Mouse (Mus musculus) megakaryocyte, embryonic 14.5 days (primary cell): ENCODE measurements at regions not wholly inside any gene's neighbourhood (a gene's known extent, or its start where the extent isn't known, plus 50 kb on each side); places are given as distances from the start of the nearest gene placed in this dataset.

Experiments
- H3K27me3 ChIP-seq: replicated peaks from 2 replicates; pipeline ENCODE3; 2012; ENCODE audit warnings: inconsistent platforms
- H3K36me3 ChIP-seq: replicated peaks from 2 replicates; pipeline ENCODE3; 2012; ENCODE audit warnings: low read length, inconsistent platforms, mixed read lengths
- H3K4me1 ChIP-seq: 2 replicates; pipeline ENCODE4 v1.6.1; 2012; ENCODE audit warnings: inconsistent platforms
- H3K4me3 ChIP-seq: replicated peaks from 2 replicates; pipeline ENCODE3; 2012; ENCODE audit warnings: moderate library complexity, mild to moderate bottlenecking, inconsistent platforms
- H3K9me3 ChIP-seq: 2 replicates; pipeline ENCODE4 v1.6.1; 2012; ENCODE audit warnings: inconsistent platforms
- FLI1 ChIP-seq: IDR thresholded peaks from 2 replicates; pipeline ENCODE4 v1.6.1; 2012; ENCODE audit warnings: low read length, inconsistent platforms, mixed read lengths
- GATA1 ChIP-seq: IDR thresholded peaks from 3 replicates; pipeline ENCODE4 v1.6.1; 2012; ENCODE audit warnings: mixed read lengths, low read length, inconsistent platforms, borderline replicate concordance

DNA sequence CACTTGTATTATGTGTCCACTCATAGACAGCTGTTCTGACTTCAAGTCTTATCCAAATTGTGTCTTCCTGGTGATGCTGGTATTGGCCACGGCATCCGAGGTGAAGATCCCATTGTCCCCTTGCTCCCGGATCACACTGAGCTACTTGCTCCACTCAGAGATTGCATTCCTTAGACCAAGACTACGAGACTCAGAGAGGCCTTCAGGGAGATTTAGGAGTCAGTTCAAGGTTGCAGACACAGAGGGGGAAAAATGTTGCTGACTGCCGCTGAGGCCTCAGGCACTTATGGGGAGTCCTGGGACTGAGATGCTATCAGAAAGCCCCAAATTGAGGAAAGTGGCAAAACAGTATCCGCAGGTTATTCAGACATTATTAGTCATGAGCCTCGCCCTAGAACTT is 183.9 kb downstream of the Ly86 start:
- Histone ChIP-seq H3K36me3 (no peaks in the 10 kb centered on the region), H3K27me3 (peaks cover 4% of the 10 kb centered on the region), H3K4me1 (peaks cover 41% of the 10 kb centered on the region), H3K9me3 (no peaks in the 10 kb centered on the region), H3K4me3 (no peak overlapping the region)
- TF ChIP-seq FLI1 = no peak
- TF ChIP-seq GATA1 = no peak

DNA sequence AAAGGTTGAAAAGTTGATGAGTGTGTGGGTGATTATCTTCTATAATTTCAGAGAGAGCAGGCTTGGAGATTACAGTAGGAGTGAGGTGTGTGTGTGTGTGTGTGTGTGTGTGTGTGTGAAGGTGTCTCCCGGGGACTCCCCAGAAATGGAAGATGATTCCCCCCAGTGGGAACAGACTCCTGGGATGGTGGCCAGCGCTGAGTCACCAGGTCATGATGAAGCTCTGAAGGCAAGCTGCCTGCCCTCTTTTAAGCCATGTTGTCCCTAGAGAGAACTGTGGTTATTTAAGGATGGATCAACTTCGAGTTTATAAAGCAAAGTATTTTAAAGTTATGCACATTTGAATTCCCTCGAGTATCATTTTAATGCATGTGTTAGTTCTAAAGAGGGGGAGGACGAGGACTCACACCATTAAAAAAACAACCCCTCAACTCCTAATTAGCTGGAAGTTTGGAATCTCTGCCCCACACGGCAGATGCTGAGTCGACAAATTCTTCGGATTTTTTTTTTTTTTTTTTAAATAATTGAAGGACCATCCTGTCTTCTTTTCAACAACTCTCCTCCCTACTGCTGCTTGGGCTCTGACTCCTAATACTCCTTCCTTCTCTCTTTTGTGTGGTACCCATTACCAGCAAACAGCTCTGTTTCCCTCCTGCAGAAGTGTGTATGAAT is 186.6 kb downstream of the Ly86 start:
- Histone ChIP-seq H3K4me3 (no peak overlapping the region), H3K9me3 (no peaks in the 10 kb centered on the region), H3K36me3 (no peaks in the 10 kb centered on the region), H3K27me3 (peaks cover 6% of the 10 kb centered on the region), H3K4me1 (peaks cover 21% of the 10 kb centered on the region)
- no peak for TF ChIP-seq FLI1
- no peak for TF ChIP-seq GATA1

DNA sequence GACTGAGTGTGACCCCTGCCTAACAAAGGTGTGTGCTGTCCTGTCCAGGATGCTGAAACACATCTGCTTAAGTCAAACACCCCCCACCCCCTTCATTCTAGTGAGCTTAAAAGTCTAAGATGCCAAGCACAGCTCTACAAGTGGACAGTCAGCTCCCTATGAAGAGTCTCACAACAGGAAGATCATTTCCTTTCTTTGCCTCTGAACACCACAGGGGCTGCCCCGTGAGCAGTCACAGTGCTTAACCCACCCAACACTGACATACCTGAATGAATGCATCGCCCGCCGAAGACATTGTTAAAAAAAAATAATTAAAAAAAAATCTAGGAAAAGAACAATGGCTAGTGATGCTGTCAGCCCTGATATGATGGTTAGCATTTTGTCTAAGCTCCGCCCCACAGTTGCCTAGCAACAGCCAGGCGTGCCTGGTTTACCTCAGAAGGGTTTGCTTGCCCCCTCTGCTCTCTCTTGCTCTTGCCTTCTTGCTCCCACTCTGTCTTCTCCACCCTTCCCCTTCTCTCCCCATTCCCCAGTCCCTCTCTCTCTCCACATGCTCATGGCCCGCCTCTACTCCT is 187.7 kb downstream of the Ly86 start:
- peaks cover 21% of the 10 kb centered on the region for H3K4me1 ChIP-seq
- peaks cover 8% of the 10 kb centered on the region for H3K27me3 ChIP-seq
- no peaks in the 10 kb centered on the region for H3K36me3 ChIP-seq
- H3K4me3 ChIP-seq = no peak overlapping the region
- 0 out of 2 replicates have a peak, but pooled peaks cover 3% of the 10 kb centered on the region for H3K9me3 ChIP-seq
- TF ChIP-seq GATA1 (no peak), FLI1 (no peak)

DNA sequence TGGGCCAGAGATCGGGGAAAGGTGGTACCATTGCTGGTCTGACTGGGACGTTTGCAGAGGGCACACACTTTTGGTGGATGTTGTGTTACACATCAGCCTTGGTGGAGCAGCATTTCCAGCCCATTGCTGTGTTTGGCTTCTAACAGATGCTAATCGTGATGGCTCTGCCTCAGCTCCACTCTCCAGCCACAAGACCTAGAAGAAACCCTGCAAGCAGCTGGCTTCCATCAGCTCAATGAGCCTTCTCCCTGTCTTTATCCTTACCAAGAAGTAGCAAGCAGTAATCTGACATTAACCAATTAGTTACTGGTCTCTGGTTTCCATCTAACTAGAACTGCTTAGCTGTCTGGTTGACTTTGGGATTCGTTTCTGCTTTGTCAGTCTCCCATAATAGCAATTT is 188.8 kb downstream of the Ly86 start:
- no peaks in the 10 kb centered on the region for H3K36me3 ChIP-seq
- H3K4me3 ChIP-seq = no peak overlapping the region
- 0 out of 2 replicates have a peak, but pooled peaks cover 3% of the 10 kb centered on the region for H3K9me3 ChIP-seq
- peaks cover 31% of the 10 kb centered on the region for H3K4me1 ChIP-seq
- H3K27me3 ChIP-seq = peaks cover 11% of the 10 kb centered on the region
- TF ChIP-seq FLI1 (no peak), GATA1 (no peak)

DNA sequence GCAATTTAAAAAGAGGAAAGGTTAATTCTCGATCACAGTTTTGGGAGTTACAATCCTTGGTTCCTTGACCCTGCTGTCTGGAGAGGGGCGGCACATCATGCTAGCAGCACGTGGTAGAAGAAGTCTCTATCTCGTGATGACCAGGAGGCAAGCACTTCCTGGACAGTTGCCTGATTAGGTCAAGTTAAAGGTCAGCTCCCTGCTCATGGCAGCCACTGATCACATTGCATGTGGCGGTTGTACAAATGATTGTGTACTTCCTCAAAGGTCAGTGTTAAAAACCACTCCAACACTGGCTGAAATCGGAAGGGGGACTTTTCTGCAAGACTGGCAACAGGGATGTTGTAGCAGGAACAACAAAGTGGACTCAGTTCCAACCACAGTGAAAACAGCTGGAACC is 192.3 kb downstream of the Ly86 start:
- peaks cover 45% of the 10 kb centered on the region for H3K4me1 ChIP-seq
- H3K4me3 ChIP-seq = no peak overlapping the region
- no peaks in the 10 kb centered on the region for H3K36me3 ChIP-seq
- H3K27me3 ChIP-seq = peaks cover 6% of the 10 kb centered on the region
- 0 out of 2 replicates have a peak, but pooled peaks cover 3% of the 10 kb centered on the region for H3K9me3 ChIP-seq
- TF ChIP-seq GATA1 (no peak), FLI1 (no peak)

DNA sequence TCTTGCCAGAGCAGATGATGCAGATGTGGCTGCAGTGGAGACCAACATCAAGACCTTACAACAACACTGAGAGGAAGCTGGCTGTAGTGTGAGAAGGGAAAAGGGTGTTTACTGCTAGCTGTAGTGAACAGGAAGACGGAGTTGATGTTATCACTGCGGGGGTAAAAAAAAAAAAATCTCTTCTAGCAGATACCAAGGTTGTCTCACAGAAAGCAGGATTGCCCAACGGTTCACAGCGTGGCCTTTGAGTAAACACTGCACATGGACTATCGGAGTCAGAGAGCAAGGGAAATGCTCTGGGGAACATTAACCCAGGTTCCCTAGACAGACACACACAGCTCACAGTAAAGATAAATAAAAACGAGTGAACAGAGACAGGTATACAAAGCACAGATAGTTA is 192.8 kb downstream of the Ly86 start:
- Histone ChIP-seq H3K27me3 (peaks cover 6% of the 10 kb centered on the region), H3K9me3 (0 out of 2 replicates have a peak, but pooled peaks cover 3% of the 10 kb centered on the region), H3K36me3 (no peaks in the 10 kb centered on the region), H3K4me3 (no peak overlapping the region), H3K4me1 (peaks cover 45% of the 10 kb centered on the region)
- no peak for TF ChIP-seq GATA1
- TF ChIP-seq FLI1 = no peak

DNA sequence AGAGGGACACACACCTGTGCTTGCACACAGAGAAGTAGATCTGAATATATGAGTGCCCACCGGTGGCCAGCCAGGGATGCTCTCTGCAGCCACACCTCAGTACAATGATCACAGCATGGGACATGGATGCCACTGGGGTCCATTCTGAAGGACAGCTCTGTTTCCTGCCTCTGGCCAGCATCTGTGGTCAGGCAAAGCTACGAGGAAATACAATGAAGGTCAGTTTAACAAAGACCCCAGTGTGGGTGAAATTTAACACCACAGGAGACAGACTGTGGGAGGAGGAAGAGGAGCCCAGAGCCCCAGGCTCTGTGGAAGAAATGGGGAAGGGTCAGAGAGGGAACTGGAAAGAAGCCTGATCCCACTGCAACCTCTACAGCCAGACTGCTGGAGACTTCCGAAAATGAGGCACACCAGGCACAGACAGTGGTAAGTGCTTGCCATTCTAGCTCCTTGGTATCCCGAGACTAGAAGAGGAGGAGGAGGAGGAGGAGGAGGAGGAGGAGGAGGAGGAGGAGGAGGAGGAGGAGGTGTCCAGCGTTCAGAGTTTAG is 196.0 kb downstream of the Ly86 start:
- Histone ChIP-seq H3K27me3 (peaks cover 5% of the 10 kb centered on the region), H3K9me3 (0 out of 2 replicates have a peak, but pooled peaks cover 3% of the 10 kb centered on the region), H3K4me1 (peaks cover 75% of the 10 kb centered on the region), H3K36me3 (no peaks in the 10 kb centered on the region), H3K4me3 (peak overlapping the region; percentile 67)
- TF ChIP-seq GATA1 (no peak), FLI1 (no peak)

DNA sequence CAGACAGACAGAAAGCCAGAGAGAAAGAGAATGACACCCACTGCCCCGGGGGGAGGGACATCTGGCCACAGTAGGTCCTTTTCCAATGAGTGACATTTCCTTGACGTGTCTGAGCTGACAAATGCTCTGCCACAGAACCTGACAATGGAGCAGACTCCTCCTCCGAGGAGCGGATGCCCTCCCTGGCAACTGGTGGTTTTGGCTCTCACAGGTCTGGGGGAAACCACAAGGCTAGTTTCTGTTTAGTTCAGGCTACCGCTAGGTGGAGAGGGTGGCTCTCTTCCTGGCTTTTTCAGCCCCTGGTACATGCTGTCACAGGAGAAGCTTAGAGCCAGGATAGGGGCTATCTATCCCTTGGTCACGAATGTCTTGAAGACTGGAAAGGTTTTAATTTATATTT is 196.7 kb downstream of the Ly86 start:
- no peak for TF ChIP-seq GATA1
- no peak for TF ChIP-seq FLI1

DNA sequence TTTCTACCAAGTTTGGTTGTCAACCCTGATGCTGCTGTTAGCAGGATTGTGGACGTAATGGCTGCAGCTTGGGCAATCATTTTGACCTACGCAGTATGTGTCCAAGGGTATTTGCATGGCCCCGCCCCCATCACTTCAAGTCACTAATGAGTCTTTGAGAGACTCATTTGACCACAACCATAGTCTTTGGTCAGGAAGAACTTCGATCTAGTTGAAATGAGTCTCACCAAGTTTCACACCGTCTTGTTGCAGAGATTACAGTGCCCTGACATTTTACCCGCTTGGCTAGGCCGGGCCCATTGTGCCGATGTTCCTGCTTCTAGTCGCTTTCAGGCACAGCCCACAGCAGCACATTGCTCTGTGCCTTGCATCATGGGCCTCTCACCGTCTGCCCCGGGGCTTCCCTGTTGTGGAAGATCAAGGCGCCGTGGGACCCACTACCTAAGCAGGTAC is 197.8 kb downstream of the Ly86 start:
- H3K9me3 ChIP-seq = no peaks in the 10 kb centered on the region
- TF ChIP-seq GATA1 (no peak), FLI1 (no peak)
- H3K27me3 ChIP-seq = peaks cover 3% of the 10 kb centered on the region
- no peaks in the 10 kb centered on the region for H3K36me3 ChIP-seq
- H3K4me3 ChIP-seq = no peak overlapping the region
- peaks cover 85% of the 10 kb centered on the region for H3K4me1 ChIP-seq

More for the DNA sequence above, 196.7 kb downstream of the Ly86 start:
- no peaks in the 10 kb centered on the region for H3K36me3 ChIP-seq
- peaks cover 5% of the 10 kb centered on the region for H3K27me3 ChIP-seq
- peak overlapping the region; percentile 85 for H3K4me3 ChIP-seq
- H3K4me1 ChIP-seq = peaks cover 80% of the 10 kb centered on the region
- H3K9me3 ChIP-seq = 0 out of 2 replicates have a peak, but pooled peaks cover 3% of the 10 kb centered on the region

DNA sequence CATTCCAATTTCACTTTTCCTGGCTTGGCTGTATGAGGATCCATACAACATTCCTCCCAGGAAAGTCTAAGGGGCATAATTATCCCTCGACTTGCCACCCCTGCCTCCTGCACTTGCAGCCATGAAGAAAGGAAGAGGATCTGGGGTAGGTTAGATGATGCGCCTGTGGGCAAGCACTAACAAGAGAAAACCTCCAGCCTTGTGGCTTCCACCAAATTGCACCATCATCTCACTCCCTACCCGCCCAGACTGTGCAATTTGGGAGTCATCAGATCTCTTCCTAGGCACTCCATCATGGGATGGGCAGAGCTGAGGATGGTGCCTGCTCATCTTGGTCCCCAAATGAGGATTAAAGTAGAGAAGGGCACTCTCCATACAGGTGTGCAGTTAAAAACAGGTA is 198.8 kb downstream of the Ly86 start:
- Histone ChIP-seq H3K4me1 (peaks cover 86% of the 10 kb centered on the region), H3K4me3 (no peak overlapping the region), H3K27me3 (no peaks in the 10 kb centered on the region), H3K9me3 (no peaks in the 10 kb centered on the region), H3K36me3 (no peaks in the 10 kb centered on the region)
- TF ChIP-seq FLI1 = no peak
- TF ChIP-seq GATA1 = no peak
